Mouse (Mus musculus): Measurements from ENCODE around the gene 1700025G04Rik. TPM values are rescaled to one million over a fixed set of nuclear protein-coding genes. Genes with fewer than 3 reads are reported as not detected.

Gene 1700025G04Rik
- polyA plus RNA-seq, 1 experiment from 2014 or later = 24.4 TPM

GRCm38 (mm10) chr1:151872971-151873370 is 217.0 kb downstream of the 1700025G04Rik start:
- WGBS = 70% methylated on average over 5 of the region's 5 CpGs
- Histone ChIP-seq H3K27me3 (ENCODE audit: control insufficient read depth, insufficient read depth, low read length) (no peaks in the 10 kb centered on the region), H3K27ac (ENCODE audit: low read depth, low read length) (no peak overlapping the region)

GRCm38 (mm10) chr1:151864326-151864725 is 225.6 kb downstream of the 1700025G04Rik start:
- Histone ChIP-seq H3K36me3 (ENCODE audit: control insufficient read depth, insufficient read depth, low read length) (no peaks in the 10 kb centered on the region), H3K27ac (ENCODE audit: low read depth, low read length) (no peak overlapping the region), H3K9ac (ENCODE audit: low read depth, low read length) (no peak overlapping the region), H3K27me3 (ENCODE audit: control insufficient read depth, insufficient read depth, low read length) (no peaks in the 10 kb centered on the region), H3K4me2 (replicated peaks; ENCODE audit: low read depth, low read length) (no peak overlapping the region), H3K4me3 (ENCODE audit: low read length) (no peak overlapping the region), H3K4me1 (ENCODE audit: control insufficient read depth, insufficient read depth, low read length) (no peaks in the 10 kb centered on the region), H3K9me3 (ENCODE audit: control insufficient read depth, low read length) (no peaks in the 10 kb centered on the region)
- WGBS = 92% methylated on average over 6 of the region's 6 CpGs
- ATAC-seq (ENCODE audit: low FRiP score, low TSS enrichment) = no peak

More at GRCm38 (mm10) chr1:151872971-151873370, 217.0 kb downstream of the 1700025G04Rik start:
- no peak overlapping the region for H3K9ac ChIP-seq (ENCODE audit: low read depth, low read length)
- H3K4me1 ChIP-seq (ENCODE audit: control insufficient read depth, insufficient read depth, low read length) = no peaks in the 10 kb centered on the region
- ATAC-seq (ENCODE audit: low FRiP score, low TSS enrichment) = no peak
- H3K36me3 ChIP-seq (ENCODE audit: control insufficient read depth, insufficient read depth, low read length) = no peaks in the 10 kb centered on the region
- H3K9me3 ChIP-seq (ENCODE audit: control insufficient read depth, low read length) = no peaks in the 10 kb centered on the region
- H3K4me3 ChIP-seq (ENCODE audit: low read length) = no peak overlapping the region
- no peak overlapping the region for H3K4me2 ChIP-seq (replicated peaks; ENCODE audit: low read depth, low read length)

- H3K9ac ChIP-seq (ENCODE audit: low read depth, low read length) = no peak overlapping the region
- H3K36me3 ChIP-seq (ENCODE audit: control insufficient read depth, insufficient read depth, low read length) = no peaks in the 10 kb centered on the region
- H3K27me3 ChIP-seq (ENCODE audit: control insufficient read depth, insufficient read depth, low read length) = no peaks in the 10 kb centered on the region
- WGBS = 84% methylated on average over 12 of the region's 12 CpGs
- no peaks in the 10 kb centered on the region for H3K9me3 ChIP-seq (ENCODE audit: control insufficient read depth, low read length)
- H3K27ac ChIP-seq (ENCODE audit: low read depth, low read length) = peak overlapping the region; percentile 49
- ATAC-seq (ENCODE audit: low FRiP score, low TSS enrichment) = 0 out of 2 replicates have a peak, but pooled peaks have one; percentile 52
- H3K4me1 ChIP-seq (ENCODE audit: control insufficient read depth, insufficient read depth, low read length) = no peaks in the 10 kb centered on the region
- no peak overlapping the region for H3K4me3 ChIP-seq (ENCODE audit: low read length)
- H3K4me2 ChIP-seq (replicated peaks; ENCODE audit: low read depth, low read length) = no peak overlapping the region
Measured at GRCm38 (mm10) chr1:151863797-151864147, 226.2 kb downstream of the 1700025G04Rik start.

GRCm38 (mm10) chr1:151863135-151863796 is 226.7 kb downstream of the 1700025G04Rik start:
- Histone ChIP-seq H3K4me1 (ENCODE audit: control insufficient read depth, insufficient read depth, low read length) (no peaks in the 10 kb centered on the region), H3K4me2 (replicated peaks; ENCODE audit: low read depth, low read length) (no peak overlapping the region), H3K4me3 (ENCODE audit: low read length) (no peak overlapping the region), H3K36me3 (ENCODE audit: control insufficient read depth, insufficient read depth, low read length) (no peaks in the 10 kb centered on the region), H3K27me3 (ENCODE audit: control insufficient read depth, insufficient read depth, low read length) (no peaks in the 10 kb centered on the region), H3K9me3 (ENCODE audit: control insufficient read depth, low read length) (no peaks in the 10 kb centered on the region), H3K9ac (ENCODE audit: low read depth, low read length) (no peak overlapping the region), H3K27ac (ENCODE audit: low read depth, low read length) (peak overlapping the region; percentile 49)
- ATAC-seq (ENCODE audit: low FRiP score, low TSS enrichment) = peak; percentile 68; the same call in 1 of the 2 replicates
- 73% methylated on average over 17 of the region's 17 CpGs for whole genome bisulfite sequencing

- Histone ChIP-seq H3K4me1 (ENCODE audit: control insufficient read depth, insufficient read depth, low read length) (no peaks in the 10 kb centered on the region), H3K4me2 (replicated peaks; ENCODE audit: low read depth, low read length) (no peak overlapping the region), H3K4me3 (ENCODE audit: low read length) (no peak overlapping the region), H3K27ac (ENCODE audit: low read depth, low read length) (no peak overlapping the region), H3K9ac (ENCODE audit: low read depth, low read length) (no peak overlapping the region), H3K9me3 (ENCODE audit: control insufficient read depth, low read length) (no peaks in the 10 kb centered on the region), H3K36me3 (ENCODE audit: control insufficient read depth, insufficient read depth, low read length) (no peaks in the 10 kb centered on the region), H3K27me3 (ENCODE audit: control insufficient read depth, insufficient read depth, low read length) (no peaks in the 10 kb centered on the region)
- no peak for ATAC-seq (ENCODE audit: low FRiP score, low TSS enrichment)
- 95% methylated on average over 8 of the region's 8 CpGs for WGBS
Measured at GRCm38 (mm10) chr1:151862109-151862508, 227.8 kb downstream of the 1700025G04Rik start.

- Histone ChIP-seq H3K36me3 (ENCODE audit: control insufficient read depth, insufficient read depth, low read length) (no peaks in the 10 kb centered on the region), H3K27me3 (ENCODE audit: control insufficient read depth, insufficient read depth, low read length) (no peaks in the 10 kb centered on the region), H3K9ac (ENCODE audit: low read depth, low read length) (no peak overlapping the region), H3K4me3 (ENCODE audit: low read length) (no peak overlapping the region), H3K27ac (ENCODE audit: low read depth, low read length) (no peak overlapping the region), H3K9me3 (ENCODE audit: control insufficient read depth, low read length) (no peaks in the 10 kb centered on the region), H3K4me2 (replicated peaks; ENCODE audit: low read depth, low read length) (no peak overlapping the region), H3K4me1 (ENCODE audit: control insufficient read depth, insufficient read depth, low read length) (no peaks in the 10 kb centered on the region)
- 59% methylated on average over 20 of the region's 20 CpGs for WGBS
- ATAC-seq (ENCODE audit: low FRiP score, low TSS enrichment) = no peak
Measured at GRCm38 (mm10) chr1:151861334-151861995, 228.5 kb downstream of the 1700025G04Rik start.

GRCm38 (mm10) chr1:151858474-151858873 is 231.5 kb downstream of the 1700025G04Rik start:
- no peak overlapping the region for H3K4me2 ChIP-seq (replicated peaks; ENCODE audit: low read depth, low read length)
- no peaks in the 10 kb centered on the region for H3K9me3 ChIP-seq (ENCODE audit: control insufficient read depth, low read length)
- no peak overlapping the region for H3K4me3 ChIP-seq (ENCODE audit: low read length)
- no peaks in the 10 kb centered on the region for H3K36me3 ChIP-seq (ENCODE audit: control insufficient read depth, insufficient read depth, low read length)
- H3K9ac ChIP-seq (ENCODE audit: low read depth, low read length) = no peak overlapping the region
- no peaks in the 10 kb centered on the region for H3K4me1 ChIP-seq (ENCODE audit: control insufficient read depth, insufficient read depth, low read length)
- no peak overlapping the region for H3K27ac ChIP-seq (ENCODE audit: low read depth, low read length)
- no peaks in the 10 kb centered on the region for H3K27me3 ChIP-seq (ENCODE audit: control insufficient read depth, insufficient read depth, low read length)
- ATAC-seq (ENCODE audit: low FRiP score, low TSS enrichment) = no peak
- WGBS = 94% methylated on average over 1 of the region's 1 CpGs

GRCm38 (mm10) chr1:151855561-151855960 is 234.4 kb downstream of the 1700025G04Rik start:
- Histone ChIP-seq H3K4me3 (ENCODE audit: low read length) (no peak overlapping the region), H3K9ac (ENCODE audit: low read depth, low read length) (no peak overlapping the region), H3K27ac (ENCODE audit: low read depth, low read length) (no peak overlapping the region), H3K4me1 (ENCODE audit: control insufficient read depth, insufficient read depth, low read length) (no peaks in the 10 kb centered on the region), H3K9me3 (ENCODE audit: control insufficient read depth, low read length) (no peaks in the 10 kb centered on the region), H3K4me2 (replicated peaks; ENCODE audit: low read depth, low read length) (no peak overlapping the region), H3K27me3 (ENCODE audit: control insufficient read depth, insufficient read depth, low read length) (no peaks in the 10 kb centered on the region), H3K36me3 (ENCODE audit: control insufficient read depth, insufficient read depth, low read length) (no peaks in the 10 kb centered on the region)
- no peak for ATAC-seq (ENCODE audit: low FRiP score, low TSS enrichment)
- 53% methylated on average over 1 of the region's 1 CpGs for WGBS

- H3K4me1 ChIP-seq (ENCODE audit: control insufficient read depth, insufficient read depth, low read length) = no peaks in the 10 kb centered on the region
- no peak for ATAC-seq (ENCODE audit: low FRiP score, low TSS enrichment)
- H3K4me2 ChIP-seq (replicated peaks; ENCODE audit: low read depth, low read length) = no peak overlapping the region
- no peak overlapping the region for H3K4me3 ChIP-seq (ENCODE audit: low read length)
- no peaks in the 10 kb centered on the region for H3K9me3 ChIP-seq (ENCODE audit: control insufficient read depth, low read length)
- no peaks in the 10 kb centered on the region for H3K36me3 ChIP-seq (ENCODE audit: control insufficient read depth, insufficient read depth, low read length)
- H3K27me3 ChIP-seq (ENCODE audit: control insufficient read depth, insufficient read depth, low read length) = no peaks in the 10 kb centered on the region
- H3K9ac ChIP-seq (ENCODE audit: low read depth, low read length) = no peak overlapping the region
- H3K27ac ChIP-seq (ENCODE audit: low read depth, low read length) = no peak overlapping the region
- 78% methylated on average over 3 of the region's 3 CpGs for WGBS
Measured at GRCm38 (mm10) chr1:151851976-151852375, 237.9 kb downstream of the 1700025G04Rik start.

All from kidney, embryonic 14.5 days (tissue).